Mouse (Mus musculus) spleen, adult 2 months (tissue): ENCODE measurements around the gene Nelfe.

Source experiments
- CTCF ChIP-seq: fragments of 200-500 bp; IDR thresholded peaks from 2 replicates; pipeline ENCODE4 v1.5.1; 2011; ENCODE audit warnings: mild to moderate bottlenecking, inconsistent platforms; ENCODE audit not compliant: insufficient read depth, insufficient read length, insufficient replicate concordance; ENCODE audit errors: extremely low read depth
- POLR2A ChIP-seq: fragments of 200-500 bp; IDR thresholded peaks from 2 replicates; pipeline ENCODE4 v1.6.1; 2011; ENCODE audit warnings: low read depth, low read length, inconsistent platforms

- TF ChIP-seq POLR2A = no peak
- no peak for TF ChIP-seq CTCF
Observed at GRCm38 (mm10) chr17:34883332-34883731, 33.1 kb downstream of the Nelfe start.
